Mouse (Mus musculus): ENCODE results near the gene Rab8a. TPM values are rescaled to one million over a fixed set of nuclear protein-coding genes. Genes with fewer than 3 reads are reported as not detected.

The Rab8a gene
- polyA plus RNA-seq (2017; shearing (Covaris generic)), result 174 TPM

DNA sequence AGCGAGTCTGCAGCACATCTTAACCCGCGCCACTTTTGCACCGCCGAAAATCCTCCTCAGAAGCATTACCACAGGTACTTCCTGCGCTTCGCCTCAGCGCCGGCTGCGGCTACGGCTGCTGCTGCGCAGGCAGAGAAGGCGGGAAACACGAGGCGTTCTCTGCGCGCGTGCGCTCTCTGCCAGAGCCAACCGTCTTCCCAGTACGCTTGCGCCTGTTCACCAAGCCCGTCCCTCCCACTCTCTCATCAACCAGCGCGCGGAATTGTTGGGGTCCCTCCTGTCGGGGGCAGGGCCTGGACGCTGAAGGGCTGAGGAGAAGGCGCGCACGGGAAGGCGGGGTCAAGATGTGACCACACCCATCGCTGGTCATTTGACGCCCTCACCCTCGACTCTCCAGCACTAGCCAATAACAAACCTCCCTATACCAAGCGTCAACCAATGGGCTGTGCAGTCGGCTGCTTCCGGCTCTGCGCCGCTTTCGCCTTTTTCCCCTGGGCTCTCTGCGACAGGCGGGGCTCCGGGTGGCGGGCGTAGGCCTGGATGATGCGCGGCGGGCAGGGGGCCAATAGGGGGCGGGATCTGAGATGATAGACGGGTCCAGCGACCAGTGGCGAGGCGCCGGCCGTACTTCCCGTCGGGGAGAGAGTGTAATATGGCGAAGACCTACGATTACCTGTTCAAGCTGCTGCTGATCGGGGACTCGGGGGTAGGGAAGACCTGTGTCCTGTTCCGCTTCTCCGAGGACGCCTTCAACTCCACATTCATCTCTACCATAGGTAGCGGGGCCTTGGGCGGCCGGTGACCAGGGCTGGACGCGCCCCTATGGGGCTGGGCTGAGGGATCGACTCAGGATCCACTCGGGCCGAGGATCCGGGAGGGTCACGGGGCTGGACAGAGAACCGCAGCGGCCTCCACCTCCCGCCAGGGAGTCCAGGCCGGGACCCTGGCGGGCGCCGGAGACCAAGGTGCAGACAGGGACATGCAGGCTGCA lies at the start of gene Rab8a:
Rab8a (plus strand) TSS at position 494 of the 991 bp plus-strand sequence.

DNA sequence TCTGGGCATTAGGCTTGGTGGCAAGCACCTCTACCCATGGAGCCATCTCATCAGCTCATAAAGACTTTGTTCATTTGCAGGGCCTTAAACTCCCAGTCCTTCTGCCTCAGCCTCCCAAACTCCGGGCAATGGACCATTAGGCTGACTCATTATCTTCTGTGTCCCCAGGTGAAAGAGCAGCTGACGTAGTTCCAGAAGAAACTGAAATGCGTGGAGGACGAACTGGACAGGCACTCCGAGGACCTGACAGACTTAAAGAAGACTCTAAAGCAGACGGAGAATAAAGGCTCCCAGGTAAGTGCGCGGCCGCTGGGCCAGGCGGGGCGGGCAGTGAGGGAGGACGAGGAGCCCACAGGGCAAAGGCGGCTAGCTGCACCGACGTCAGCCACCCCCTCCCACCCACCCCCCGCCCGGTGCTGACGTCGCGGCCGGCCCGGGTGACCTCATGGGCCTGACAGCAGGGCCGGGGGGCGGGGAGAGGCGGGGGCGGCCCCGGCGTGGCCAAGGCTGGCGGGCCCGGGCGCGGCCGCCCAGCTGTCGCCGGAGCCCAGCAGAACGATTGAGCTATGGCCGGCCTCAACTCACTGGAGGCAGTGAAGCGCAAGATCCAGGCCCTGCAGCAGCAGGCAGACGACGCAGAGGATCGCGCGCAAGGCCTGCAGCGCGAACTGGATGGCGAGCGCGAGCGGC lies 26.1 kb upstream of the Rab8a start, which contains the start of gene Tpm4:
Tpm4 (plus strand) TSS at position 220 of the 690 bp plus-strand sequence.

DNA sequence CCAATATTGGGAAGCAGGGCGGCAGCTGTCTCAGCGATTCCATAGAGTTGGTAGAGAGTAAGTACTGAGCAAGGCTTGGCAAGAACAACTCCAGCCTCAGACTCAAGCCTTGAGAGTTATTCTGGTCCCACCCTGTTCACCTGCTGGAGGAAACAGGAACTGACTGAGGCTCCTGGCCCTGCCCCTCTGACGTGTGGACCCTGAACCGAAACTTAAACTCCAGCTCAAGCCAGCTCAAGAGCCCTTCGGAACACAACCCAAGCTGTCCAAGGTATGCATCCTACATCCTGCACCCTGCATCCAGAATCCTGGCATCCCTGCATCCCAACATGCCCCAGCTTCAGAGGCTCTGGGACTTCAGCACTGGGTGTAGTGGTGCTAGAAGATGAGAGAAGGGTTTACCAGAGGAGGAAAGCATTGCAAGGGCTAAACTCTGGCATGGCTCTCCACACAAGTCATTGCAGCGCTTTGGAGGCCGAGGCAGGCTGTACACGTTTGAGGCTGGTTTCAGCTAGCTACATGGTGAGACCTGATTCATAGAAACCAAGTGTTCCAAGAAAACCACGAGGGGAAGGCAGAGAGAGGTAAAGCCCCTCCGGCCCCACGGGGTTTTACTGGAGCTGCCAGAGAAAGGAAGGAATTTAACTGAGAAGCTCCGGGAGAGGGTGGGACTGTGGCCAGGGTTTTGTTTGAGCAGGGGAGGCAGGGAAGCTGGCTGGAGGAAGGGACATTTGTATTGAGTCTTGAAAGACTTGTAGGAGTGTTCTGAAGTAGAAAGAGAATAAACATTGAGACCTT lies 28.6 kb downstream of the Rab8a start, which contains the start of gene Hsh2d:
Hsh2d (plus strand) TSS at position 222 of the 798 bp plus-strand sequence.

DNA sequence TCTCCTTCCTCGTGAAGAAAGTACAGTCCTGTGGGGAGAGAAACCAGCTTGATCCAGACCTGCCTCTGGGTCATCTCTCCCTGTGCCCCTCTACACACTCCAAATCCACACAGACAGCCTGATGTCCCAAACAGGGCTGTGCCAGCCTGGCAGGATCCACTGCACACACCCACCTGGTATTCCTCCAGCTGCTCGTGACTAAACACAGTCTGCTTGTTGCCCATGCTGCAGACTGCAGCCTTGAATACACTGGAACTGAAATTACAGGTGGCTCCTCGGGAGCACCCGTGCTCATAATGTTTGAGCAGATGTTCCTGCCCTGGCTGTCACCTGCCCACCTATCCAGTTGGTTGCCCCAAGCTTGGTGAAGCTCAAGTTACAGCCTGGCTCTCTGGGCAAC lies 51.8 kb downstream of the Rab8a start, which contains the start of gene Cib3:
Cib3 (minus strand) TSS at position 87 of the 400 bp plus-strand sequence.

DNA sequence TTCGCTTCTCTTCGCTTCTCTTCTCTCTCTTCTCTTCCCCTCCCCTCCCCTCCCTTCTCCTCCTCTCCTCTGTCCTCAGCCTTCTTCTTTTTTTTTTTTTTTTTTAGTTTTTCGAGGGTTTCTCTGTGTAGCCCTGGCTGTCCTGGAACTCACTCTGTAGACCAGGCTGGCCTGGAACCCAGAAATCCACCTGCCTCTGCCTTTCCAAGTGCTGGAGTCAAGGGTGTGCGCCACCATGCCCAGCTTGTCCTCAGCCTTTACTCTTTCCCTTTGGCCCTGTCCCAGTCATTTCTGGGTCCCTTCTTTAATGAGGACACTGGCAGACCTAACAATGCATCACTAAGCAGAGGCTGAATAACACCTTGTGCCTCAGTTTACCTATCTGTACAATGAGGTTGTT lies 52.5 kb downstream of the Rab8a start, which contains the start of gene Gm11034:
Gm11034 (minus strand) TSS at position 101 of the 400 bp plus-strand sequence.

DNA sequence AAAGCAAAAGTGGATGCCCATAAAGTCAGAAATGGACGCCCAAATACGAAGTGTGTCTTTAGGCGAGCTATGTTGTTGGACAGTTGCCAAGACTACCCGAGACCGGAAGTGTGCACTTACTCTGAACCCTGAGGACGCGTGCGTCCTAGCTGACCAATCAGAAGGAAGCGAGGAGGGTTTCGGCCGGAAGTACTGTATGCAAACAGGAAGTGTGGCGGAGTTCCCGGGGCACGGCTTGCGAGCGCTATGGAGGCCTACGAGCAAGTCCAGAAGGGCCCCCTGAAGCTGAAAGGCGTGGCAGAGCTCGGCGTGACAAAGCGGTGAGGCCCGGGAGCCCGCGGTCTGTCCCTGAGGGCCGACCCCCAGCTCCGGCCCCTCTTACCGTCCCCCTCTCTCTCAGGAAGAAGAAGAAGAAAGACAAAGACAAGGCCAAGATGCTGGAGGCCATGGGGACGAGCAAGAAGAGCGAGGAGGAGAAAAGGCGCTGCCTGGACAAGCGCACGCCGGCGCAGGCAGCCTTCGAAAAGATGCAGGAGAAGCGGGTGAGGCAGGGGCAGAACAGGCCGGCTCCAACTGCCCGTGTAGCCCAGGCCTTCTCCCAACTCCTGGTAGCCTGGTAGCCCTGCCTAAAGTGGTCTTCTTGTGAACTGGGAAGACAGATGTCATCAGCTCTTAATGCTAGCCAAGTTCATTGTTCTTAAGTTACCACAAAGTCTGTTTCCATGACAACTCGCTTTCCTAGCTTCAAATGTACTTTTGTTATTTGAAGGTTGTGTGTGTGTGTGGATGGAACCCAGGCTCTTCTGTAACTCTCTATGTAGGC lies 58.8 kb downstream of the Rab8a start, which contains the start of gene Fam32a:
Fam32a (plus strand) TSS at position 190 of the 823 bp plus-strand sequence.

Other genes starting within 250 kb of the Rab8a start
- gene Zfp961, start 210.2 kb upstream of the Rab8a start, polyA plus RNA-seq (2017; shearing (Covaris generic)), result 23.2 TPM
- gene Cyp4f18, start 151.6 kb upstream of the Rab8a start, polyA plus RNA-seq (2017; shearing (Covaris generic)), result 0.65 TPM
- not detected for gene Olfr372, start 120.0 kb upstream of the Rab8a start, polyA plus RNA-seq (2017; shearing (Covaris generic))
- 0.23 TPM for gene Olfr373, start 78.0 kb upstream of the Rab8a start, polyA plus RNA-seq (2017; shearing (Covaris generic))
- gene Olfr374, start 54.2 kb upstream of the Rab8a start, polyA plus RNA-seq (2017; shearing (Covaris generic)), result 0.11 TPM
- 288 TPM for gene Tpm4, start 26.2 kb upstream of the Rab8a start, polyA plus RNA-seq (2017; shearing (Covaris generic))
- gene Hsh2d, start 28.4 kb downstream of the Rab8a start, polyA plus RNA-seq (2017; shearing (Covaris generic)), result 36.2 TPM
- gene Cib3, start 51.6 kb downstream of the Rab8a start, polyA plus RNA-seq (2017; shearing (Covaris generic)), result not detected
- not detected for gene Gm11034, start 52.4 kb downstream of the Rab8a start, polyA plus RNA-seq (2017; shearing (Covaris generic))
- gene Fam32a, start 58.5 kb downstream of the Rab8a start, polyA plus RNA-seq (2017; shearing (Covaris generic)), result 124 TPM
- 191 TPM for gene Ap1m1, start 78.8 kb downstream of the Rab8a start, polyA plus RNA-seq (2017; shearing (Covaris generic))
- gene Gm10282, start 144.1 kb downstream of the Rab8a start, polyA plus RNA-seq (2017; shearing (Covaris generic)), result 3.6 TPM
- gene Klf2, start 157.8 kb downstream of the Rab8a start, polyA plus RNA-seq (2017; shearing (Covaris generic)), result 663 TPM

Data from CD4-positive, CD25-positive, alpha-beta regulatory T cell (primary cell).